Mouse (Mus musculus): ENCODE measurements around the gene Xndc1. TPM values are rescaled to one million over a fixed set of nuclear protein-coding genes. Genes with fewer than 3 reads are reported as not detected.
A peak's percentile ranks its signal among the peaks of the same experiment; 100 is the strongest.
"Not testable (repeated sequence)": the region's sequence is repeated elsewhere in the genome, so short reads cannot be mapped to it uniquely, and the experiment has no call there.

The Xndc1 gene
- polyA plus RNA-seq (2015; fragmentation: Nextera tagmentation; extraction: Ambion mirVana) = 34.4 and 37.5 TPM in 2 replicates

DNA sequence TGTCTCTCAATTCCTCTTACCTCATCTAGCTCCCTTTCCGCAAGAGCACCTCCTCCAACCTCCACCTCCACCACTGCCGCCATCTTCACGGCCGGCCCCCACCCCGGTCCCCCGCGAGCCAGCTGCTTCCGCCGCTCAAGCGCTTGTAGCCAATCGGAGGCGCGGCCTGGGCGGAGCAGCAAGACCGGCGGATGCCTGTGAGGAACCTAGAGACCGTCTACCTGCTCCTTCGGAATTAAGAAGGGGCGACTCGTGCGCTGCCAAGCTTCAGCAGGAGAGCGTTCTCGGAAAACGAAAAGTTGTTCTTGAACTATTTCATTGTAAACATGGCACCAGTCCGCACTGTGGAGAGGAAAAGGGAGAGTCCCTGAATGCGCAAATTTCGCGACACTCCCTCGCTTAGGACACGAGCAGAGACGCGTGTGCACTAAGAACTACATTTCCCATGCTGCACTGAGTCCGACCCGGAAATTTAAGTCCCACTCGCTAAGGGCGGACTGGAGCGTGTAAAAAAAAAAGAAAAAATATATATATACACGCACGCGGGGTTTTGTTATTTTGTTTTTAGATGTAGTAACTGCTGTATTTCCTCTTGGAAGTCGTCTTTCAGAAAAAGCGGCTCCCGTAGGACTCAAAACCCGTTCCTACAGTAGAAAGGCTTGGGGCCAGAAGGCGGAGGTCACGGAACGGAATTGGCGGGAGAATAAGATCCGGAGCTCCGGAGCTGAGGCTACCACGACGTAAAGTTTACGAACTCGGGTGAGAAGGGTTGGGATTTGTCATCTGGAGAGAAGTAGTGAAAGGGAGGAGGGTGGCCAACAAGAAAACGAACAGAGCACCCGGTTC is at the start of gene Xndc1, which contains the start of the genes Rnf121 and Xntrpc:
Gene Xndc1, plus strand, starts transcription at position 466 of the 846 bp plus-strand sequence.
Gene Rnf121, minus strand, starts transcription at position 424 of the 846 bp plus-strand sequence.
Gene Xntrpc, plus strand, starts transcription at position 668 of the 846 bp plus-strand sequence.
- H3K27me3 ChIP-seq (ENCODE audit: insufficient read depth, low read length) = no peaks in the 10 kb centered on the region
- H3K36me3 ChIP-seq (ENCODE audit: insufficient read depth, low read length) = peaks cover 5% of the 10 kb centered on the region; the same call in 1 of the 2 replicates
- H3K9me3 ChIP-seq (ENCODE audit: low read length) = no peaks in the 10 kb centered on the region
- peak; percentile 98 for ATAC-seq (ENCODE audit: low FRiP score, low TSS enrichment)
- H3K27ac ChIP-seq (ENCODE audit: low read length) = peak within 1 kb of the TSS; percentile 91
- H3K4me3 ChIP-seq (ENCODE audit: low read length) = peak within 1 kb of the TSS; percentile 76
- peaks cover 23% of the 10 kb centered on the region for H3K4me1 ChIP-seq (ENCODE audit: insufficient read depth, low read length)
- H3K4me2 ChIP-seq (replicated peaks; ENCODE audit: low read depth, low read length) = peak within 1 kb of the TSS; percentile 67
- H3K9ac ChIP-seq (replicated peaks; ENCODE audit: low read length) = peak within 1 kb of the TSS; percentile 78
- WGBS = under 1% methylated on average over 56 of the region's 56 CpGs

GRCm38 (mm10) chr7:102016936-102017335 is 48.4 kb upstream of the Xndc1 start:
- Histone ChIP-seq H3K36me3 (ENCODE audit: insufficient read depth, low read length) (peaks cover 68% of the 10 kb centered on the region), H3K9ac (replicated peaks; ENCODE audit: low read length) (no peak overlapping the region), H3K4me1 (ENCODE audit: insufficient read depth, low read length) (no peaks in the 10 kb centered on the region), H3K27ac (ENCODE audit: low read length) (no peak overlapping the region), H3K9me3 (ENCODE audit: low read length) (no peaks in the 10 kb centered on the region), H3K4me3 (ENCODE audit: low read length) (no peak overlapping the region), H3K27me3 (ENCODE audit: insufficient read depth, low read length) (no peaks in the 10 kb centered on the region), H3K4me2 (replicated peaks; ENCODE audit: low read depth, low read length) (no peak overlapping the region)
- 81% methylated on average over 4 of the region's 4 CpGs for WGBS
- no peak for ATAC-seq (ENCODE audit: low FRiP score, low TSS enrichment)

- Histone ChIP-seq H3K4me1 (ENCODE audit: insufficient read depth, low read length) (no peaks in the 10 kb centered on the region), H3K9ac (replicated peaks; ENCODE audit: low read length) (no peak overlapping the region), H3K36me3 (ENCODE audit: insufficient read depth, low read length) (peaks cover 67% of the 10 kb centered on the region), H3K27me3 (ENCODE audit: insufficient read depth, low read length) (no peaks in the 10 kb centered on the region), H3K4me2 (replicated peaks; ENCODE audit: low read depth, low read length) (no peak overlapping the region), H3K9me3 (ENCODE audit: low read length) (no peaks in the 10 kb centered on the region), H3K4me3 (ENCODE audit: low read length) (no peak overlapping the region), H3K27ac (ENCODE audit: low read length) (no peak overlapping the region)
- 81% methylated on average over 5 of the region's 5 CpGs for WGBS
- no peak for ATAC-seq (ENCODE audit: low FRiP score, low TSS enrichment)
Observed at GRCm38 (mm10) chr7:102017452-102017851, 47.9 kb upstream of the Xndc1 start.

DNA sequence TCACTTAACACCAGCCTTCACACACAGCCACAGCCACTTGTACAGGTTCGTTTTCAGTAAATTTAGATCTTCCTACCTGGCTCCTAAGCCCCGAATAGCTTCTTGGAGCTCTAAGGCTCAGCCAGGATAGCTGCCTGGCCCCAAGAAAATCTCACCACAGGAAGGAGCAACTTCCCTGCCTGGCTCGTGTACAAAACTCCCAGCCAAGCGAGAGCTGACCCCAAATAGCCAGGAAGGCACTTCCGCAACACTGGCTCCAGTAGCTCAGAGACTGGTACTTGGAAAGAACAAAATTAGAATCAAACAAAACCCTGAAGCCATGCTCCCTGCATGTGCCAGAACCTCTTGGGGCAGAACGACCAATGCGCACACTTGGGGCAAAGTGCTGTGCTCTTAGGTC is 47.3 kb upstream of the Xndc1 start:
- WGBS = 66% methylated on average over 7 of the region's 7 CpGs

GRCm38 (mm10) chr7:102018590-102018989 is 46.7 kb upstream of the Xndc1 start, which contains the start of gene Il18bp:
Gene Il18bp (minus strand): TSS chr7:102018690.
- Histone ChIP-seq H3K9ac (replicated peaks; ENCODE audit: low read length) (no peak within 1 kb of the TSS), H3K27me3 (ENCODE audit: insufficient read depth, low read length) (no peaks in the 10 kb centered on the region), H3K4me1 (ENCODE audit: insufficient read depth, low read length) (no peaks in the 10 kb centered on the region), H3K9me3 (ENCODE audit: low read length) (no peaks in the 10 kb centered on the region), H3K4me3 (ENCODE audit: low read length) (no peak within 1 kb of the TSS), H3K36me3 (ENCODE audit: insufficient read depth, low read length) (peaks cover 67% of the 10 kb centered on the region), H3K4me2 (replicated peaks; ENCODE audit: low read depth, low read length) (no peak within 1 kb of the TSS), H3K27ac (ENCODE audit: low read length) (no peak within 1 kb of the TSS)
- 92% methylated on average over 3 of the region's 3 CpGs for WGBS
- no peak for ATAC-seq (ENCODE audit: low FRiP score, low TSS enrichment)

More for the DNA sequence above, 47.3 kb upstream of the Xndc1 start:
- Histone ChIP-seq H3K4me2 (replicated peaks; ENCODE audit: low read depth, low read length) (no peak overlapping the region), H3K4me3 (ENCODE audit: low read length) (no peak overlapping the region), H3K9me3 (ENCODE audit: low read length) (no peaks in the 10 kb centered on the region), H3K36me3 (ENCODE audit: insufficient read depth, low read length) (peaks cover 67% of the 10 kb centered on the region), H3K27ac (ENCODE audit: low read length) (no peak overlapping the region), H3K27me3 (ENCODE audit: insufficient read depth, low read length) (no peaks in the 10 kb centered on the region), H3K9ac (replicated peaks; ENCODE audit: low read length) (no peak overlapping the region), H3K4me1 (ENCODE audit: insufficient read depth, low read length) (no peaks in the 10 kb centered on the region)
- no peak for ATAC-seq (ENCODE audit: low FRiP score, low TSS enrichment)

DNA sequence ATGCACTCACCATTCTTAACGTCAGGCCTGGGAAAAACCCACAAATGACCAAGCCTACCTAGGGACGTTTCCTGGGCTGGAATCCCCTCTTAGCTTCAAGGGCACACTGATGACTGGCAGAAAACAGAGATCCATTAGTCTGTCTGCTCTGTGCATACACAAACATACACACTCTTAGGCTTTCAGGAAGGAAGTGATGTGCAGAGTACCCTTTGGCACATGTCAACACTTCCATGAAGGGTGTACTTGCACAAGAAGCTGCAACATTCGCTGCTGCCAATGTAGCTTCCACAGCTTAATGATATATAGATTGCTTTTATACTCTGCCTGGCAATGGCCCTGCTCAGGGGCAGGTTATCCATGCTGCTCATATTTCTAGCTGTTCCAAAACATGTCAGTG is 45.9 kb upstream of the Xndc1 start:
- H3K4me2 ChIP-seq (replicated peaks; ENCODE audit: low read depth, low read length) = no peak overlapping the region
- H3K27ac ChIP-seq (ENCODE audit: low read length) = no peak overlapping the region
- H3K4me1 ChIP-seq (ENCODE audit: insufficient read depth, low read length) = no peaks in the 10 kb centered on the region
- ATAC-seq (ENCODE audit: low FRiP score, low TSS enrichment) = no peak
- no peaks in the 10 kb centered on the region for H3K9me3 ChIP-seq (ENCODE audit: low read length)
- H3K9ac ChIP-seq (replicated peaks; ENCODE audit: low read length) = no peak overlapping the region
- H3K27me3 ChIP-seq (ENCODE audit: insufficient read depth, low read length) = no peaks in the 10 kb centered on the region
- no peak overlapping the region for H3K4me3 ChIP-seq (ENCODE audit: low read length)
- peaks cover 62% of the 10 kb centered on the region for H3K36me3 ChIP-seq (ENCODE audit: insufficient read depth, low read length)
- WGBS = 65% methylated on average over 3 of the region's 3 CpGs

- not testable (repeated sequence) for H3K9ac ChIP-seq (replicated peaks; ENCODE audit: low read length); H3K4me1 ChIP-seq (ENCODE audit: insufficient read depth, low read length); H3K4me3 ChIP-seq (ENCODE audit: low read length); H3K27ac ChIP-seq (ENCODE audit: low read length); H3K27me3 ChIP-seq (ENCODE audit: insufficient read depth, low read length); H3K9me3 ChIP-seq (ENCODE audit: low read length); ATAC-seq (ENCODE audit: low FRiP score, low TSS enrichment); H3K4me2 ChIP-seq (replicated peaks; ENCODE audit: low read depth, low read length)
- 83% methylated on average over 2 of the region's 2 CpGs for WGBS
- peaks cover 47% of the 10 kb centered on the region for H3K36me3 ChIP-seq (ENCODE audit: insufficient read depth, low read length)
Observed at GRCm38 (mm10) chr7:102020934-102021333, 44.4 kb upstream of the Xndc1 start.

GRCm38 (mm10) chr7:102023821-102024220 is 41.5 kb upstream of the Xndc1 start:
- peaks cover 38% of the 10 kb centered on the region for H3K36me3 ChIP-seq (ENCODE audit: insufficient read depth, low read length)
- no peak overlapping the region for H3K4me2 ChIP-seq (replicated peaks; ENCODE audit: low read depth, low read length)
- H3K27ac ChIP-seq (ENCODE audit: low read length) = no peak overlapping the region
- WGBS = 94% methylated on average over 9 of the region's 9 CpGs
- no peaks in the 10 kb centered on the region for H3K4me1 ChIP-seq (ENCODE audit: insufficient read depth, low read length)
- ATAC-seq (ENCODE audit: low FRiP score, low TSS enrichment) = no peak
- no peak overlapping the region for H3K9ac ChIP-seq (replicated peaks; ENCODE audit: low read length)
- H3K27me3 ChIP-seq (ENCODE audit: insufficient read depth, low read length) = no peaks in the 10 kb centered on the region
- H3K9me3 ChIP-seq (ENCODE audit: low read length) = no peaks in the 10 kb centered on the region
- no peak overlapping the region for H3K4me3 ChIP-seq (ENCODE audit: low read length)

DNA sequence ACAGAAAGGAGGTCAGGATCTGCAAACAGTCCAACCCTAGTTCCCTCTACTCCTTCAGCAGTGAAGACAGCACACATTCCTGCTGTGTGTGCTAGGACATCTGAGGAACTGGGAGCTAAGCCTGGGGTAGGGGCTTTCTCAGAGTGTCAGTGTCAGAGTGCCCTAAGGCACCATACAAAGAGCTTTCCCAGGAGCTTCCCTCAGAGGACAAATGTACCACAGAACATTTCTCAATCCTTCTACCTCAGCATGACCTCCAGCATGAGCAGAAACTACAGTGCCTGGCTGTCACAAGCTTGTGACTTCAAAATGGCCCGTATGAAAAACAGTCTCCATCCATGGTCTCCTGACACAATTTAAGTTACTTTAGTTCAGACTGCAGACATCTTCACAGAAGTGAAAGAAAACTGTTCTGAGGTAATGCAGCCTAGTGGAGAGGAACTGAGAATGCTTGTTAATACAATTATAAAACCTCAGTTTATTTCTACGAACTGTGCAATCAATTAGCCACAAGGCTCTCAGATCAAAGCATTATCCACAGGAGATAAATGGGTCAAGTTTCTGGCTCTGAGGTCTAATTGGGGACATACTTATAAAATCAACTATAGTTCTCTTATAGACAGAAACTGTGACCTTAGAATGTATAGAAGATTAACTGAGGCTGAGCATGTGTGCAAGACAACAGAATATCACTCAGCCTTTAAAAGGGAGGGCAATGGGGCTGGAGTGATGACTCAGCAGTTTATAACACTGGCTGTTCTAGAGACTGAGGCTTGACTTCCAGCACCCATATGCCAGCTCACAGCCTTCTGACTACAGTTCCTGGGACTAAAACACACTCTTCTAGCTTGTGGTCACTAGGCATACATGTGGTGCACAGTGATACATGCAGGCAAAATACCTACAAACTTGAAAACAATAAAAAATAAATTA is 39.9 kb upstream of the Xndc1 start:
- H3K9ac ChIP-seq (replicated peaks; ENCODE audit: low read length) = no peak overlapping the region
- H3K27me3 ChIP-seq (ENCODE audit: insufficient read depth, low read length) = no peaks in the 10 kb centered on the region
- no peaks in the 10 kb centered on the region for H3K9me3 ChIP-seq (ENCODE audit: low read length)
- no peak overlapping the region for H3K4me3 ChIP-seq (ENCODE audit: low read length)
- H3K4me2 ChIP-seq (replicated peaks; ENCODE audit: low read depth, low read length) = no peak overlapping the region
- 76% methylated on average over 2 of the region's 2 CpGs for WGBS
- no peak for ATAC-seq (ENCODE audit: low FRiP score, low TSS enrichment)
- no peaks in the 10 kb centered on the region for H3K4me1 ChIP-seq (ENCODE audit: insufficient read depth, low read length)
- peaks cover 41% of the 10 kb centered on the region for H3K36me3 ChIP-seq (ENCODE audit: insufficient read depth, low read length)
- no peak overlapping the region for H3K27ac ChIP-seq (ENCODE audit: low read length)

All from kidney, embryonic 16.5 days (tissue).